Mouse (Mus musculus): Measurements from ENCODE around the gene Capzb.

Gene Capzb

GRCm38 (mm10) chr4:139240334-139240733, 47.6 kb downstream of the Capzb start:
- no peak for DNase-seq

GRCm38 (mm10) chr4:139241678-139242606, 49.2 kb downstream of the Capzb start:
- peak in 1 of 2 experiments; percentile 26 for DNase-seq

GRCm38 (mm10) chr4:139242607-139242955, 49.9 kb downstream of the Capzb start:
- DNase-seq, result peak in 1 of 2 experiments; percentile 49

GRCm38 (mm10) chr4:139244176-139244575, 51.5 kb downstream of the Capzb start:
- no peak for DNase-seq

GRCm38 (mm10) chr4:139244766-139245165, 52.1 kb downstream of the Capzb start:
- no peak for DNase-seq

- no peak for DNase-seq
Observed at GRCm38 (mm10) chr4:139245534-139245933, 52.8 kb downstream of the Capzb start.

- DNase-seq, result no peak
Observed at GRCm38 (mm10) chr4:139246130-139246877, 53.6 kb downstream of the Capzb start.

- DNase-seq, result no peak
Observed at GRCm38 (mm10) chr4:139247966-139248365, 55.3 kb downstream of the Capzb start.

- no peak for DNase-seq
Observed at GRCm38 (mm10) chr4:139248736-139249135, 56.0 kb downstream of the Capzb start.

GRCm38 (mm10) chr4:139250043-139250442, 57.3 kb downstream of the Capzb start:
- DNase-seq, result no peak

- no peak for DNase-seq
Observed at GRCm38 (mm10) chr4:139250886-139251285, 58.2 kb downstream of the Capzb start.

- DNase-seq, result peak; percentile 71 to 87
Observed at GRCm38 (mm10) chr4:139252051-139252760, 59.5 kb downstream of the Capzb start.

- peak; percentile 36 to 37 for DNase-seq
Observed at GRCm38 (mm10) chr4:139253206-139253605, 60.5 kb downstream of the Capzb start.

GRCm38 (mm10) chr4:139256146-139256545, 63.4 kb downstream of the Capzb start:
- DNase-seq, result no peak

- DNase-seq, result no peak
Observed at GRCm38 (mm10) chr4:139256708-139257107, 64.0 kb downstream of the Capzb start.

GRCm38 (mm10) chr4:139258621-139259301, 66.1 kb downstream of the Capzb start:
- DNase-seq, result no peak

- no peak for DNase-seq
Observed at GRCm38 (mm10) chr4:139259302-139259871, 66.7 kb downstream of the Capzb start.

GRCm38 (mm10) chr4:139262981-139263380, 70.3 kb downstream of the Capzb start:
- no peak for DNase-seq

GRCm38 (mm10) chr4:139265783-139266499, 73.2 kb downstream of the Capzb start:
- no peak for DNase-seq

- DNase-seq, result no peak
Observed at GRCm38 (mm10) chr4:139266500-139266865, 73.8 kb downstream of the Capzb start.

GRCm38 (mm10) chr4:139267335-139267734, 74.6 kb downstream of the Capzb start:
- no peak for DNase-seq

- DNase-seq, result no peak
Observed at GRCm38 (mm10) chr4:139268242-139268641, 75.5 kb downstream of the Capzb start.
